Mouse (Mus musculus) common myeloid progenitor, adult 5-6 weeks (primary cell): ENCODE results near the gene Rpl19. TPM values are rescaled to one million over a fixed set of nuclear protein-coding genes. Genes with fewer than 3 reads are reported as not detected.

ENCODE experiments used
- ATAC-seq: replicated peaks from 2 replicates; pipeline ENCODE4 v1.8.0; 2016; ENCODE audit warnings: low read depth, mild to moderate bottlenecking, moderate TSS enrichment, inconsistent platforms; ENCODE audit not compliant: poor library complexity, severe bottlenecking
- total RNA-seq: library from RNA; stranded (forward); fragments of 200-1000, 187-1606 nt; gene quantifications from 2 replicates; pipeline ENCODE4 v1.2.3, GENCODE M21; 2017

The Rpl19 gene
- total RNA-seq = 1,577 and 1,620 TPM in 2 replicates

GRCm38 (mm10) chr11:98026570-98027296 is at the start of gene Rpl19:
TSS of gene Rpl19 (plus strand) at chr11:98026710.
- ATAC-seq = peak; percentile 75

GRCm38 (mm10) chr11:97977797-97978196 is 48.7 kb upstream of the Rpl19 start:
- ATAC-seq = no peak

GRCm38 (mm10) chr11:97978392-97978791 is 48.1 kb upstream of the Rpl19 start:
- no peak for ATAC-seq

GRCm38 (mm10) chr11:97979824-97980495 is 46.5 kb upstream of the Rpl19 start:
- no peak for ATAC-seq

- no peak for ATAC-seq
Observed at GRCm38 (mm10) chr11:97980531-97980966, 46.0 kb upstream of the Rpl19 start.

GRCm38 (mm10) chr11:97982721-97983120 is 43.8 kb upstream of the Rpl19 start:
- ATAC-seq = no peak

GRCm38 (mm10) chr11:97983506-97983905 is 43.0 kb upstream of the Rpl19 start:
- ATAC-seq = no peak

GRCm38 (mm10) chr11:97983983-97984382 is 42.5 kb upstream of the Rpl19 start:
- ATAC-seq = no peak

- no peak for ATAC-seq
Observed at GRCm38 (mm10) chr11:97985727-97986677, 40.5 kb upstream of the Rpl19 start, which contains the start of gene Plxdc1. TSS of gene Plxdc1 (minus strand) at chr11:97986444.

GRCm38 (mm10) chr11:97986738-97987465 is 39.6 kb upstream of the Rpl19 start:
- no peak for ATAC-seq

- peak; percentile 74 for ATAC-seq
Observed at GRCm38 (mm10) chr11:97987551-97988526, 38.7 kb upstream of the Rpl19 start.

- peak; percentile 48 for ATAC-seq
Observed at GRCm38 (mm10) chr11:97988530-97989096, 37.9 kb upstream of the Rpl19 start.

- peak; percentile 67 for ATAC-seq
Observed at GRCm38 (mm10) chr11:97994539-97995100, 31.9 kb upstream of the Rpl19 start.

- peak; percentile 55 for ATAC-seq
Observed at GRCm38 (mm10) chr11:97995564-97996288, 30.8 kb upstream of the Rpl19 start, which contains the start of gene Arl5c. TSS of gene Arl5c (minus strand) at chr11:97996181.

GRCm38 (mm10) chr11:97996691-97997090 is 29.8 kb upstream of the Rpl19 start:
- no peak for ATAC-seq

GRCm38 (mm10) chr11:97997387-97997960 is 29.0 kb upstream of the Rpl19 start:
- ATAC-seq = no peak
